Comparison of ENCODE assay signal across 9 mouse cellular contexts in genomic region chr5:34517913-34518312, GRCm38 (mm10). TPM values are rescaled to one million over a fixed set of nuclear protein-coding genes. Genes with fewer than 3 reads are reported as not detected.
DNase-seq lines count a peak whose midpoint lies in the region; ATAC-seq and TF ChIP-seq lines count a peak whose summit lies in the region.
"Had no signal": no experiment of that assay in that cellular context is flagged by ENCODE, and none has a peak within 500 bp of the region (broad histone marks: within the 10 kb centered on the region; RNA-seq: fewer than 3 reads in every experiment).

No protein-coding gene starts in this region.

- H3K27me3 ChIP-seq in forebrain, embryonic 14.5 days (replicated peaks; ENCODE audit: control insufficient read depth, insufficient read depth, low read length) = no peaks in the 10 kb centered on the region
- peaks cover 6% of the 10 kb centered on the region for H3K27me3 ChIP-seq in forebrain, embryonic 13.5 days
- H3K27me3 ChIP-seq in heart, embryonic 10.5 days (ENCODE audit: insufficient read depth, poor library complexity, severe bottlenecking) = 0 out of 2 replicates have a peak, but pooled peaks cover 4% of the 10 kb centered on the region

- H3K4me1 ChIP-seq in forebrain, embryonic 14.5 days (ENCODE audit: control insufficient read depth, insufficient read depth, low read length) = peaks cover 4% of the 10 kb centered on the region; the same call in 1 of the 2 replicates
- H3K4me1 ChIP-seq in forebrain, embryonic 13.5 days = peaks cover 13% of the 10 kb centered on the region; the same call in 1 of the 2 replicates
- no peaks in the 10 kb centered on the region for H3K4me1 ChIP-seq in cortical plate, adult 2 months (ENCODE audit: control insufficient read depth, insufficient read depth, low read length)
- peaks cover 42% of the 10 kb centered on the region for H3K4me1 ChIP-seq in heart, embryonic 10.5 days

- no peak overlapping the region for H3K27ac ChIP-seq in forebrain, embryonic 14.5 days (ENCODE audit: low read depth, low read length)
- no peak overlapping the region for H3K27ac ChIP-seq in forebrain, embryonic 13.5 days
- no peak overlapping the region for H3K27ac ChIP-seq in cortical plate, adult 2 months (ENCODE audit: insufficient read depth, low read length)
- H3K27ac ChIP-seq in heart, embryonic 10.5 days = no peak overlapping the region
- H3K27ac ChIP-seq in left cerebral cortex, adult 2 months = no peak overlapping the region
- H3K27ac ChIP-seq: midbrain, embryonic 12.5 days had no signal

- H3K36me3 ChIP-seq in forebrain, embryonic 14.5 days (ENCODE audit: control insufficient read depth, insufficient read depth, low read length) = no peaks in the 10 kb centered on the region
- no peaks in the 10 kb centered on the region for H3K36me3 ChIP-seq in forebrain, embryonic 13.5 days (ENCODE audit: poor library complexity, severe bottlenecking)
- H3K36me3 ChIP-seq in heart, embryonic 10.5 days = no peaks in the 10 kb centered on the region
- H3K36me3 ChIP-seq: midbrain, embryonic 12.5 days had no signal

- H3K4me2 ChIP-seq in forebrain, embryonic 14.5 days (ENCODE audit: low read length) = no peak overlapping the region
- H3K4me2 ChIP-seq in forebrain, embryonic 13.5 days = no peak overlapping the region
- H3K4me2 ChIP-seq: midbrain, embryonic 12.5 days had no signal

- H3K9me3 ChIP-seq in forebrain, embryonic 14.5 days (replicated peaks; ENCODE audit: control insufficient read depth, low read length) = no peaks in the 10 kb centered on the region
- no peaks in the 10 kb centered on the region for H3K9me3 ChIP-seq in forebrain, embryonic 13.5 days (replicated peaks)
- no peaks in the 10 kb centered on the region for H3K9me3 ChIP-seq in heart, embryonic 10.5 days
- H3K9me3 ChIP-seq: midbrain, embryonic 12.5 days had no signal

- no peak overlapping the region for H3K9ac ChIP-seq in forebrain, embryonic 14.5 days (ENCODE audit: low read length)
- H3K9ac ChIP-seq in forebrain, embryonic 13.5 days = no peak overlapping the region
- H3K9ac ChIP-seq: midbrain, embryonic 12.5 days had no signal

- TF ChIP-seq CTCF in cortical plate, adult 2 months (IDR thresholded peaks at IDR 0.05; ENCODE audit: extremely low read depth, insufficient read depth, low read length) = peak; percentile 71
- TF ChIP-seq CTCF in left cerebral cortex, adult 2 months (IDR thresholded peaks at IDR 0.05) = peak; percentile 82

- peak; percentile 69 for DNase-seq in forebrain, embryonic 14.5 days (ENCODE audit: low spot score)
- DNase-seq in ZHBTc4 (ENCODE audit: low read depth, low spot score) = peak; percentile 95
- DNase-seq in heart, embryonic 10.5 days (ENCODE audit: low spot score) = peak; percentile 85
- peak; percentile 64 to 75 for DNase-seq in left cerebral cortex, adult 2 months (ENCODE audit: extremely low spot score in 1 of 2, low spot score in 2 of 2)
- peak; percentile 75 to 86 for DNase-seq in spleen, postnatal 14 days (ENCODE audit: low spot score in 2 of 2)

- no peak for TF ChIP-seq POLR2A in cortical plate, adult 2 months (IDR thresholded peaks at IDR 0.05; ENCODE audit: extremely low read depth, insufficient read depth, low read length)

- no peak overlapping the region for H3K4me3 ChIP-seq in forebrain, embryonic 14.5 days (ENCODE audit: low read depth, low read length)
- H3K4me3 ChIP-seq in forebrain, embryonic 13.5 days = no peak overlapping the region
- no peak overlapping the region for H3K4me3 ChIP-seq in cortical plate, adult 2 months (ENCODE audit: insufficient read depth, low read length)
- no peak overlapping the region for H3K4me3 ChIP-seq in heart, embryonic 10.5 days
- no peak overlapping the region for H3K4me3 ChIP-seq in left cerebral cortex, adult 2 months
- H3K4me3 ChIP-seq: midbrain, embryonic 12.5 days had no signal

- no peak for ATAC-seq in forebrain, embryonic 14.5 days
- ATAC-seq in forebrain, embryonic 13.5 days = no peak
- ATAC-seq in megakaryocyte-erythroid progenitor cell, adult 5-6 weeks (replicated peaks; ENCODE audit: low FRiP score, low TSS enrichment, poor library complexity, severe bottlenecking) = peak; percentile 46; the same call in 1 of the 2 replicates

- intact Hi-C loops in left cerebral cortex, adult 2 months (cut with DNase I) = no loop called here

- 30% methylated on average over 3 of the region's 3 CpGs for WGBS in forebrain, embryonic 14.5 days
- 28% methylated on average over 3 of the region's 3 CpGs for WGBS in forebrain, embryonic 13.5 days
- WGBS in heart, embryonic 10.5 days = 28% methylated on average over 3 of the region's 3 CpGs

RNA-seq across cellular contexts. Expression of gene Tnip2, which starts 4.1 kb away (rescaled TPM):
- 3.6 and 4.8 TPM in 2 replicates for polyA plus RNA-seq in forebrain, embryonic 14.5 days (2014; fragmentation: Nextera tagmentation; extraction: Ambion mirVana)
- 5.1 and 5.7 TPM in 2 replicates for polyA plus RNA-seq in forebrain, embryonic 13.5 days (2015; fragmentation: Nextera tagmentation; extraction: Ambion mirVana)
- polyA plus RNA-seq in cortical plate, adult 2 months (2012; rRNA removed) = 27.3 and 38.6 TPM in 2 replicates
- polyA plus RNA-seq in heart, embryonic 10.5 days (2016; fragmentation: Nextera tagmentation; extraction: Ambion mirVana) = 9.9 and 14.6 TPM in 2 replicates
- 10 to 100 TPM; 20.2 to 21.8 TPM for total RNA-seq in left cerebral cortex, adult 2 months (2021)
- 4.8 and 14.9 TPM in 2 replicates for total RNA-seq in megakaryocyte-erythroid progenitor cell, adult 5-6 weeks (2014; fragmentation: Nextera tagmentation)
- 5.0 and 13.8 TPM in 2 replicates for total RNA-seq in megakaryocyte-erythroid progenitor cell, adult 5-6 weeks (2017)

RNA-seq across cellular contexts. Expression of gene Sh3bp2, which starts 7.7 kb away (rescaled TPM):
- polyA plus RNA-seq in forebrain, embryonic 14.5 days (2014; fragmentation: Nextera tagmentation; extraction: Ambion mirVana) = 18.8 and 27.8 TPM in 2 replicates
- polyA plus RNA-seq in forebrain, embryonic 13.5 days (2015; fragmentation: Nextera tagmentation; extraction: Ambion mirVana) = 19.1 and 23.1 TPM in 2 replicates
- polyA plus RNA-seq in cortical plate, adult 2 months (2012; rRNA removed) = 3.5 TPM in 2 replicates
- polyA plus RNA-seq in heart, embryonic 10.5 days (2016; fragmentation: Nextera tagmentation; extraction: Ambion mirVana) = 3.6 and 6.0 TPM in 2 replicates
- total RNA-seq in left cerebral cortex, adult 2 months (2021) = 1 to 10 TPM; 3.4 to 3.9 TPM
- 10.2 and 13.1 TPM in 2 replicates for total RNA-seq in megakaryocyte-erythroid progenitor cell, adult 5-6 weeks (2014; fragmentation: Nextera tagmentation)
- total RNA-seq in megakaryocyte-erythroid progenitor cell, adult 5-6 weeks (2017) = 3.3 and 4.2 TPM in 2 replicates

RNA-seq across cellular contexts. Expression of gene Add1, which starts 55.6 kb away (rescaled TPM):
- 166 and 196 TPM in 2 replicates for polyA plus RNA-seq in forebrain, embryonic 14.5 days (2014; fragmentation: Nextera tagmentation; extraction: Ambion mirVana)
- 173 and 185 TPM in 2 replicates for polyA plus RNA-seq in forebrain, embryonic 13.5 days (2015; fragmentation: Nextera tagmentation; extraction: Ambion mirVana)
- polyA plus RNA-seq in cortical plate, adult 2 months (2012; rRNA removed) = 375 and 376 TPM in 2 replicates
- polyA plus RNA-seq in heart, embryonic 10.5 days (2016; fragmentation: Nextera tagmentation; extraction: Ambion mirVana) = 177 and 187 TPM in 2 replicates
- 100 to 1,000 TPM; 409 to 413 TPM for total RNA-seq in left cerebral cortex, adult 2 months (2021)
- 188 and 260 TPM in 2 replicates for total RNA-seq in megakaryocyte-erythroid progenitor cell, adult 5-6 weeks (2014; fragmentation: Nextera tagmentation)
- 170 and 288 TPM in 2 replicates for total RNA-seq in megakaryocyte-erythroid progenitor cell, adult 5-6 weeks (2017)
